ENCODE assay signal across 8 mouse cellular contexts in genomic region chr15:102072963-102073558, GRCm38 (mm10). TPM values are rescaled to one million over a fixed set of nuclear protein-coding genes. Genes with fewer than 3 reads are reported as not detected.
DNase-seq lines count a peak whose midpoint lies in the region; ATAC-seq and TF ChIP-seq lines count a peak whose summit lies in the region.

No protein-coding gene starts in this region.

- no peak for TF ChIP-seq EP300 in ES-Bruce4 (IDR thresholded peaks at IDR 0.05; ENCODE audit: insufficient read depth, low read depth, low read length)

- H3K4me1 ChIP-seq in heart, embryonic 12.5 days (replicated peaks), result peaks cover 15% of the 10 kb centered on the region
- H3K4me1 ChIP-seq in ES-Bruce4 (ENCODE audit: control insufficient read depth, insufficient read depth, low read length), result no peaks in the 10 kb centered on the region
- peaks cover 13% of the 10 kb centered on the region for H3K4me1 ChIP-seq in forebrain, embryonic 14.5 days (ENCODE audit: control insufficient read depth, insufficient read depth, low read length)
- peaks cover 43% of the 10 kb centered on the region for H3K4me1 ChIP-seq in liver, embryonic 15.5 days (replicated peaks)

- no peak for TF ChIP-seq POLR2A in ES-Bruce4 (IDR thresholded peaks at IDR 0.05; ENCODE audit: insufficient read depth, low read length)

- no peaks in the 10 kb centered on the region for H3K27me3 ChIP-seq in heart, embryonic 12.5 days (replicated peaks)
- no peaks in the 10 kb centered on the region for H3K27me3 ChIP-seq in ES-Bruce4 (ENCODE audit: control insufficient read depth, insufficient read depth, low read length, poor library complexity, severe bottlenecking)
- no peaks in the 10 kb centered on the region for H3K27me3 ChIP-seq in forebrain, embryonic 14.5 days (replicated peaks; ENCODE audit: control insufficient read depth, insufficient read depth, low read length)
- H3K27me3 ChIP-seq in liver, embryonic 15.5 days, result peaks cover 6% of the 10 kb centered on the region

- ATAC-seq in heart, embryonic 12.5 days (ENCODE audit: insufficient number of reproducible peaks, low FRiP score), result peak; percentile 10; the same call in 1 of the 2 replicates
- peak; percentile 42 for ATAC-seq in forebrain, embryonic 14.5 days
- ATAC-seq in liver, embryonic 15.5 days (ENCODE audit: insufficient read depth), result peak; percentile 3

- no peak overlapping the region for H3K9ac ChIP-seq in heart, embryonic 12.5 days
- H3K9ac ChIP-seq in ES-Bruce4 (ENCODE audit: low read depth, poor library complexity, severe bottlenecking), result peak overlapping the region; percentile 77
- peak overlapping the region; percentile 96 for H3K9ac ChIP-seq in forebrain, embryonic 14.5 days (ENCODE audit: low read length)
- H3K9ac ChIP-seq in liver, embryonic 15.5 days, result peak overlapping the region; percentile 94

- DNase-seq in heart, postnatal 25 days (ENCODE audit: low spot score), result no peak
- no peak for DNase-seq in forebrain, embryonic 14.5 days (ENCODE audit: low spot score)
- DNase-seq in Muller cell, postnatal 12 days (ENCODE audit: inconsistent ontology term), result no peak
- DNase-seq in adrenal gland, adult (ENCODE audit: inconsistent age in 2 of 2, low spot score in 1 of 2), result no peak
- DNase-seq in urinary bladder, postnatal 4 days (ENCODE audit: low spot score in 2 of 2), result no peak

- intact Hi-C loops in heart, postnatal 25 days (cut with DNase I), result no loop called here

- H3K27ac ChIP-seq in heart, embryonic 12.5 days (ENCODE audit: poor library complexity, severe bottlenecking), result no peak overlapping the region
- H3K27ac ChIP-seq in ES-Bruce4 (ENCODE audit: insufficient read depth, low read length), result no peak overlapping the region
- H3K27ac ChIP-seq in forebrain, embryonic 14.5 days (ENCODE audit: low read depth, low read length), result peak overlapping the region; percentile 96; the same call in 1 of the 2 replicates
- H3K27ac ChIP-seq in liver, embryonic 15.5 days (replicated peaks), result peak overlapping the region; percentile 59

- peak overlapping the region; percentile 99 for H3K4me3 ChIP-seq in heart, embryonic 12.5 days
- H3K4me3 ChIP-seq in ES-Bruce4 (ENCODE audit: low read depth, low read length), result peak overlapping the region; percentile 50; the same call in 1 of the 2 replicates
- peak overlapping the region; percentile 95 for H3K4me3 ChIP-seq in forebrain, embryonic 14.5 days (ENCODE audit: low read depth, low read length)
- peak overlapping the region; percentile 93 for H3K4me3 ChIP-seq in liver, embryonic 15.5 days (replicated peaks)

- H3K4me2 ChIP-seq in heart, embryonic 12.5 days, result peak overlapping the region; percentile 50
- H3K4me2 ChIP-seq in forebrain, embryonic 14.5 days (ENCODE audit: low read length), result peak overlapping the region; percentile 53
- H3K4me2 ChIP-seq in liver, embryonic 15.5 days, result peak overlapping the region; percentile 93

- no peak for TF ChIP-seq CTCF in ES-Bruce4 (IDR thresholded peaks at IDR 0.05; ENCODE audit: low read depth, low read length)

- no peaks in the 10 kb centered on the region for H3K36me3 ChIP-seq in heart, embryonic 12.5 days
- peaks cover 11% of the 10 kb centered on the region for H3K36me3 ChIP-seq in ES-Bruce4 (ENCODE audit: control insufficient read depth, insufficient read depth, low read length, poor library complexity, severe bottlenecking)
- H3K36me3 ChIP-seq in forebrain, embryonic 14.5 days (ENCODE audit: control insufficient read depth, insufficient read depth, low read length), result no peaks in the 10 kb centered on the region
- no peaks in the 10 kb centered on the region; the same call in 1 of the 2 replicates for H3K36me3 ChIP-seq in liver, embryonic 15.5 days (replicated peaks)

- WGBS in heart, embryonic 12.5 days, result 15% methylated on average over 6 of the region's 6 CpGs
- WGBS in forebrain, embryonic 14.5 days, result 15% methylated on average over 6 of the region's 6 CpGs
- WGBS in liver, embryonic 15.5 days (ENCODE audit: insufficient replicate concordance), result 16% methylated on average over 6 of the region's 6 CpGs

- H3K9me3 ChIP-seq in heart, embryonic 12.5 days (replicated peaks), result no peaks in the 10 kb centered on the region
- H3K9me3 ChIP-seq in ES-Bruce4 (replicated peaks; ENCODE audit: control insufficient read depth, insufficient read depth, low read length, poor library complexity, severe bottlenecking), result no peaks in the 10 kb centered on the region
- H3K9me3 ChIP-seq in forebrain, embryonic 14.5 days (replicated peaks; ENCODE audit: control insufficient read depth, low read length), result no peaks in the 10 kb centered on the region
- no peaks in the 10 kb centered on the region for H3K9me3 ChIP-seq in liver, embryonic 15.5 days (replicated peaks)

RNA-seq across cellular contexts. Expression of gene Eif4b, which starts 0.5 kb away (rescaled TPM):
- polyA plus RNA-seq in heart, embryonic 12.5 days (2016; fragmentation: Nextera tagmentation; extraction: Ambion mirVana), result 79.9 and 80.2 TPM in 2 replicates
- total RNA-seq in heart, postnatal 25 days (2021), result 100 to 1,000 TPM; 131 to 144 TPM
- 584 and 631 TPM in 2 replicates for polyA plus RNA-seq in ES-Bruce4 (2011; ENCODE audit: insufficient read depth, insufficient read length, low read depth, missing spikeins)
- polyA plus RNA-seq in forebrain, embryonic 14.5 days (2014; fragmentation: Nextera tagmentation; extraction: Ambion mirVana), result 99.3 and 100 TPM in 2 replicates
- 43.5 and 48.3 TPM in 2 replicates for polyA plus RNA-seq in liver, embryonic 15.5 days (2015; fragmentation: Nextera tagmentation; extraction: Ambion mirVana)

RNA-seq across cellular contexts. Expression of gene Tns2, which starts 27.2 kb away (rescaled TPM):
- polyA plus RNA-seq in heart, embryonic 12.5 days (2016; fragmentation: Nextera tagmentation; extraction: Ambion mirVana), result 35.3 and 38.7 TPM in 2 replicates
- 100 to 1,000 TPM in 1 of 2 experiments, 10 to 100 TPM in 1; 98.6 to 118 TPM for total RNA-seq in heart, postnatal 25 days (2021)
- 10.4 and 12.8 TPM in 2 replicates for polyA plus RNA-seq in ES-Bruce4 (2011; ENCODE audit: insufficient read depth, insufficient read length, low read depth, missing spikeins)
- 5.5 and 8.2 TPM in 2 replicates for polyA plus RNA-seq in forebrain, embryonic 14.5 days (2014; fragmentation: Nextera tagmentation; extraction: Ambion mirVana)
- 4.7 and 5.4 TPM in 2 replicates for polyA plus RNA-seq in liver, embryonic 15.5 days (2015; fragmentation: Nextera tagmentation; extraction: Ambion mirVana)

RNA-seq across cellular contexts. Expression of gene Krt18, which starts 45.1 kb away (rescaled TPM):
- polyA plus RNA-seq in heart, embryonic 12.5 days (2016; fragmentation: Nextera tagmentation; extraction: Ambion mirVana), result 30.8 and 38.0 TPM in 2 replicates
- total RNA-seq in heart, postnatal 25 days (2021), result 1 to 10 TPM; 3.7 to 4.9 TPM
- 334 and 349 TPM in 2 replicates for polyA plus RNA-seq in ES-Bruce4 (2011; ENCODE audit: insufficient read depth, insufficient read length, low read depth, missing spikeins)
- polyA plus RNA-seq in forebrain, embryonic 14.5 days (2014; fragmentation: Nextera tagmentation; extraction: Ambion mirVana), result 5.6 and 7.1 TPM in 2 replicates
- 107 and 121 TPM in 2 replicates for polyA plus RNA-seq in liver, embryonic 15.5 days (2015; fragmentation: Nextera tagmentation; extraction: Ambion mirVana)

Comparison
In these comparisons a context has a peak if more than half of its experiments do, and no peak if none do; other contexts are left out.
1. H3K27ac ChIP-seq: peak in forebrain, embryonic 14.5 days (single experiment) and liver, embryonic 15.5 days (single experiment); none in heart, embryonic 12.5 days (single experiment) and ES-Bruce4 (single experiment).
2. Peak in every context shown above with its lines, with median percentiles within 50 percentile points of each other: ATAC-seq, H3K4me2 ChIP-seq and H3K4me3 ChIP-seq.